Mouse (Mus musculus) hindbrain, embryonic 13.5 days (tissue): ENCODE results near the gene Btbd19. TPM values are rescaled to one million over a fixed set of nuclear protein-coding genes. Genes with fewer than 3 reads are reported as not detected.

Experiments used
- ATAC-seq: fragments of 200-750 bp; cut with Nextera tagmentation; 2 replicates; pipeline ENCODE4 v1.8.0; 2017; ENCODE audit warnings: moderate TSS enrichment; ENCODE audit not compliant: low FRiP score
- H3K27ac ChIP-seq: fragments of 300-500 bp; sonication (generic); 2 replicates; pipeline ENCODE4 v1.5.1; 2015; ENCODE audit warnings: inconsistent platforms, mild to moderate bottlenecking, moderate library complexity
- H3K27me3 ChIP-seq: fragments of 300-500 bp; sonication (generic); 2 replicates; pipeline ENCODE4 v1.6.1; 2015; ENCODE audit warnings: mild to moderate bottlenecking, inconsistent platforms
- H3K36me3 ChIP-seq: fragments of 300-500 bp; sonication (generic); 2 replicates; pipeline ENCODE4 v1.6.1; 2015; ENCODE audit warnings: mild to moderate bottlenecking, inconsistent platforms
- H3K4me1 ChIP-seq: fragments of 300-500 bp; sonication (generic); replicated peaks from 2 replicates; pipeline ENCODE4 v1.6.1; 2015; ENCODE audit warnings: inconsistent platforms
- H3K4me2 ChIP-seq: fragments of 300-500 bp; sonication (generic); 2 replicates; pipeline ENCODE4 v1.6.1; 2015; ENCODE audit warnings: inconsistent platforms, mild to moderate bottlenecking, moderate library complexity
- H3K4me3 ChIP-seq: fragments of 300-500 bp; sonication (generic); 2 replicates; pipeline ENCODE4 v1.5.1; 2015; ENCODE audit warnings: mild to moderate bottlenecking, inconsistent platforms
- H3K9ac ChIP-seq: fragments of 300-500 bp; sonication (generic); 2 replicates; pipeline ENCODE4 v1.6.1; 2015; ENCODE audit warnings: mild to moderate bottlenecking, inconsistent platforms
- H3K9me3 ChIP-seq: fragments of 300-500 bp; sonication (generic); 2 replicates; pipeline ENCODE4 v1.6.1; 2016; ENCODE audit warnings: inconsistent platforms
- WGBS: fragments of 180-500 bp; shearing (Covaris S2); methylation state at CpG from one replicate; pipeline ENCODE4 v1.1.7; 2015; 5-methylcytosine and 5-hydroxymethylcytosine counted together
- polyA plus RNA-seq: library from polyadenylated mRNA; unstranded; fragments of >200 nt; fragmentation: Nextera tagmentation; extraction: Ambion mirVana; gene quantifications from 2 replicates; pipeline ENCODE4 v1.2.1, GENCODE M21; 2015

The Btbd19 gene
- polyA plus RNA-seq, 1 experiment from 2014 or later, result 4.2 TPM

GRCm38 (mm10) chr4:117133366-117133796 is 7.9 kb upstream of the Btbd19 start:
- Histone ChIP-seq H3K4me1 (peaks cover 39% of the 10 kb centered on the region), H3K9me3 (no peaks in the 10 kb centered on the region), H3K27ac (peak overlapping the region; percentile 89), H3K36me3 (peaks cover 25% of the 10 kb centered on the region), H3K27me3 (peaks cover 2% of the 10 kb centered on the region; the same call in 1 of the 2 replicates), H3K4me3 (peak overlapping the region; percentile 80), H3K4me2 (peak overlapping the region; percentile 78), H3K9ac (peak overlapping the region; percentile 90)
- peak; percentile 57 for ATAC-seq
- WGBS, result under 1% methylated on average over 42 of the region's 42 CpGs

GRCm38 (mm10) chr4:117132794-117133143 is 7.2 kb upstream of the Btbd19 start:
- Histone ChIP-seq H3K9ac (peak overlapping the region; percentile 90), H3K36me3 (peaks cover 31% of the 10 kb centered on the region), H3K27ac (peak overlapping the region; percentile 89; the same call in 1 of the 2 replicates), H3K4me3 (peak overlapping the region; percentile 80), H3K4me1 (peaks cover 39% of the 10 kb centered on the region), H3K9me3 (no peaks in the 10 kb centered on the region), H3K4me2 (peak overlapping the region; percentile 78), H3K27me3 (peaks cover 2% of the 10 kb centered on the region; the same call in 1 of the 2 replicates)
- ATAC-seq, result no peak
- WGBS, result 6% methylated on average over 11 of the region's 11 CpGs

- Histone ChIP-seq H3K4me1 (peaks cover 39% of the 10 kb centered on the region), H3K27ac (peak overlapping the region; percentile 89), H3K9me3 (no peaks in the 10 kb centered on the region), H3K27me3 (peaks cover 2% of the 10 kb centered on the region; the same call in 1 of the 2 replicates), H3K36me3 (peaks cover 33% of the 10 kb centered on the region), H3K9ac (peak overlapping the region; percentile 90), H3K4me3 (peak overlapping the region; percentile 80), H3K4me2 (peak overlapping the region; percentile 78)
- 3% methylated on average over 7 of the region's 7 CpGs for WGBS
- ATAC-seq, result 0 out of 2 replicates have a peak, but pooled peaks have one; percentile 14
These were observed 6.6 kb upstream of the Btbd19 start for GRCm38 (mm10) chr4:117131890-117132793.

GRCm38 (mm10) chr4:117131198-117131597 is 5.7 kb upstream of the Btbd19 start:
- peaks cover 2% of the 10 kb centered on the region; the same call in 1 of the 2 replicates for H3K27me3 ChIP-seq
- peaks cover 40% of the 10 kb centered on the region for H3K4me1 ChIP-seq
- peak overlapping the region; percentile 90; the same call in 1 of the 2 replicates for H3K9ac ChIP-seq
- ATAC-seq, result no peak
- no peak overlapping the region for H3K4me3 ChIP-seq
- H3K27ac ChIP-seq, result peak overlapping the region; percentile 66
- no peaks in the 10 kb centered on the region for H3K9me3 ChIP-seq
- peak overlapping the region; percentile 78 for H3K4me2 ChIP-seq
- H3K36me3 ChIP-seq, result peaks cover 34% of the 10 kb centered on the region
- WGBS, result 48% methylated on average over 6 of the region's 6 CpGs

GRCm38 (mm10) chr4:117130790-117131189 is 5.3 kb upstream of the Btbd19 start:
- no peak for ATAC-seq
- no peak overlapping the region for H3K27ac ChIP-seq
- H3K9ac ChIP-seq, result peak overlapping the region; percentile 90; the same call in 1 of the 2 replicates
- peaks cover 34% of the 10 kb centered on the region for H3K36me3 ChIP-seq
- H3K4me2 ChIP-seq, result no peak overlapping the region
- H3K4me1 ChIP-seq, result peaks cover 44% of the 10 kb centered on the region
- peaks cover 2% of the 10 kb centered on the region; the same call in 1 of the 2 replicates for H3K27me3 ChIP-seq
- no peak overlapping the region for H3K4me3 ChIP-seq
- H3K9me3 ChIP-seq, result no peaks in the 10 kb centered on the region
- WGBS, result 29% methylated on average over 6 of the region's 6 CpGs

- H3K4me1 ChIP-seq, result peaks cover 52% of the 10 kb centered on the region
- no peaks in the 10 kb centered on the region for H3K9me3 ChIP-seq
- no peak overlapping the region for H3K4me3 ChIP-seq
- H3K36me3 ChIP-seq, result peaks cover 34% of the 10 kb centered on the region
- no peak overlapping the region for H3K9ac ChIP-seq
- WGBS, result 92% methylated on average over 33 of the region's 33 CpGs
- no peak for ATAC-seq
- no peaks in the 10 kb centered on the region; the same call in 1 of the 2 replicates for H3K27me3 ChIP-seq
- no peak overlapping the region for H3K4me2 ChIP-seq
- no peak overlapping the region for H3K27ac ChIP-seq
These were observed 2.6 kb upstream of the Btbd19 start for GRCm38 (mm10) chr4:117127991-117128686.

- Histone ChIP-seq H3K4me3 (no peak within 1 kb of the TSS), H3K27me3 (no peaks in the 10 kb centered on the region; the same call in 1 of the 2 replicates), H3K9me3 (no peaks in the 10 kb centered on the region), H3K4me2 (0 out of 2 replicates have a peak within 1 kb of the TSS, but pooled peaks have one; percentile 10), H3K9ac (peak within 1 kb of the TSS; percentile 60), H3K36me3 (peaks cover 34% of the 10 kb centered on the region), H3K4me1 (peaks cover 39% of the 10 kb centered on the region), H3K27ac (peak within 1 kb of the TSS; percentile 89)
- ATAC-seq, result no peak
- 86% methylated on average over 9 of the region's 9 CpGs for WGBS
These were observed 1.3 kb upstream of the Btbd19 start, which contains the start of gene Tctex1d4 for GRCm38 (mm10) chr4:117126675-117127290. Gene Tctex1d4, plus strand, starts transcription at chr4:117126794.

- Histone ChIP-seq H3K27me3 (no peaks in the 10 kb centered on the region), H3K36me3 (peaks cover 34% of the 10 kb centered on the region), H3K9ac (peak overlapping the region; percentile 60), H3K4me1 (peaks cover 37% of the 10 kb centered on the region), H3K9me3 (no peaks in the 10 kb centered on the region), H3K4me2 (0 out of 2 replicates have a peak overlapping the region, but pooled peaks have one; percentile 10), H3K4me3 (no peak overlapping the region), H3K27ac (peak overlapping the region; percentile 89)
- peak; percentile 11; the same call in 1 of the 2 replicates for ATAC-seq
- WGBS, result 49% methylated on average over 15 of the region's 15 CpGs
These were observed 567 bp upstream of the Btbd19 start for GRCm38 (mm10) chr4:117125910-117126674.

- no peak for ATAC-seq
- 77% methylated on average over 14 of the region's 14 CpGs for WGBS
These were observed 792 bp downstream of the Btbd19 start for GRCm38 (mm10) chr4:117124518-117125347.

GRCm38 (mm10) chr4:117124218-117124517 is 1.4 kb downstream of the Btbd19 start:
- 79% methylated on average over 3 of the region's 3 CpGs for WGBS
- Histone ChIP-seq H3K9ac (no peak overlapping the region), H3K36me3 (peaks cover 17% of the 10 kb centered on the region), H3K4me2 (no peak overlapping the region), H3K4me3 (no peak overlapping the region), H3K4me1 (peaks cover 33% of the 10 kb centered on the region), H3K9me3 (no peaks in the 10 kb centered on the region), H3K27me3 (no peaks in the 10 kb centered on the region), H3K27ac (0 out of 2 replicates have a peak overlapping the region, but pooled peaks have one; percentile 35)
- ATAC-seq, result no peak

More at GRCm38 (mm10) chr4:117124518-117125347, 792 bp downstream of the Btbd19 start:
- H3K9ac ChIP-seq, result peak overlapping the region; percentile 60; the same call in 1 of the 2 replicates
- H3K4me3 ChIP-seq, result no peak overlapping the region
- peak overlapping the region; percentile 89 for H3K27ac ChIP-seq
- peaks cover 30% of the 10 kb centered on the region for H3K4me1 ChIP-seq
- peaks cover 22% of the 10 kb centered on the region for H3K36me3 ChIP-seq
- H3K27me3 ChIP-seq, result no peaks in the 10 kb centered on the region
- 0 out of 2 replicates have a peak overlapping the region, but pooled peaks have one; percentile 6 for H3K4me2 ChIP-seq
- H3K9me3 ChIP-seq, result no peaks in the 10 kb centered on the region
